Mouse (Mus musculus): Measurements from ENCODE around the gene Col12a1.
A peak's percentile ranks its signal among the peaks of the same experiment; 100 is the strongest.

The Col12a1 gene

GRCm38 (mm10) chr9:79718481-79719370 is at the start of gene Col12a1:
TSS of gene Col12a1 (minus strand) at chr9:79718831.
- peak; percentile 83 for DNase-seq (ENCODE audit: low read depth, low spot score)

GRCm38 (mm10) chr9:79766991-79767545 is 48.4 kb upstream of the Col12a1 start:
- no peak for DNase-seq (ENCODE audit: low read depth, low spot score)

GRCm38 (mm10) chr9:79765329-79765728 is 46.7 kb upstream of the Col12a1 start:
- DNase-seq (ENCODE audit: low read depth, low spot score) = no peak

- DNase-seq (ENCODE audit: low read depth, low spot score) = no peak
Measured at GRCm38 (mm10) chr9:79762519-79762918, 43.9 kb upstream of the Col12a1 start.

- no peak for DNase-seq (ENCODE audit: low read depth, low spot score)
Measured at GRCm38 (mm10) chr9:79760076-79760475, 41.4 kb upstream of the Col12a1 start.

- DNase-seq (ENCODE audit: low read depth, low spot score) = peak; percentile 96
Measured at GRCm38 (mm10) chr9:79759385-79760005, 40.9 kb upstream of the Col12a1 start, which contains the start of gene Cox7a2. TSS of gene Cox7a2 (minus strand) at chr9:79759878.

GRCm38 (mm10) chr9:79755311-79755710 is 36.7 kb upstream of the Col12a1 start:
- DNase-seq (ENCODE audit: low read depth, low spot score) = no peak

GRCm38 (mm10) chr9:79751846-79752245 is 33.2 kb upstream of the Col12a1 start:
- no peak for DNase-seq (ENCODE audit: low read depth, low spot score)

- no peak for DNase-seq (ENCODE audit: low read depth, low spot score)
Measured at GRCm38 (mm10) chr9:79750709-79751108, 32.1 kb upstream of the Col12a1 start.

GRCm38 (mm10) chr9:79745036-79745435 is 26.4 kb upstream of the Col12a1 start:
- DNase-seq (ENCODE audit: low read depth, low spot score) = no peak

GRCm38 (mm10) chr9:79735608-79736007 is 17.0 kb upstream of the Col12a1 start:
- DNase-seq (ENCODE audit: low read depth, low spot score) = no peak

GRCm38 (mm10) chr9:79730301-79730700 is 11.7 kb upstream of the Col12a1 start:
- DNase-seq (ENCODE audit: low read depth, low spot score) = no peak

- DNase-seq (ENCODE audit: low read depth, low spot score) = peak; percentile 68
Measured at GRCm38 (mm10) chr9:79723090-79723489, 4.5 kb upstream of the Col12a1 start.

- peak; percentile 78 for DNase-seq (ENCODE audit: low read depth, low spot score)
Measured at GRCm38 (mm10) chr9:79721056-79721455, 2.4 kb upstream of the Col12a1 start.

- DNase-seq (ENCODE audit: low read depth, low spot score) = no peak
Measured at GRCm38 (mm10) chr9:79720143-79720542, 1.5 kb upstream of the Col12a1 start.

- peak; percentile 48 for DNase-seq (ENCODE audit: low read depth, low spot score)
Measured at GRCm38 (mm10) chr9:79719451-79719850, 820 bp upstream of the Col12a1 start.

GRCm38 (mm10) chr9:79717836-79718475 is 675 bp downstream of the Col12a1 start:
- DNase-seq (ENCODE audit: low read depth, low spot score) = no peak

GRCm38 (mm10) chr9:79716909-79717835 is 1.5 kb downstream of the Col12a1 start:
- peak; percentile 79 for DNase-seq (ENCODE audit: low read depth, low spot score)

GRCm38 (mm10) chr9:79716496-79716895 is 2.1 kb downstream of the Col12a1 start:
- no peak for DNase-seq (ENCODE audit: low read depth, low spot score)

- peak; percentile 48 for DNase-seq (ENCODE audit: low read depth, low spot score)
Measured at GRCm38 (mm10) chr9:79714471-79715045, 4.1 kb downstream of the Col12a1 start.
